18 mouse cellular contexts compared by ENCODE assay signal in the genomic region with DNA sequence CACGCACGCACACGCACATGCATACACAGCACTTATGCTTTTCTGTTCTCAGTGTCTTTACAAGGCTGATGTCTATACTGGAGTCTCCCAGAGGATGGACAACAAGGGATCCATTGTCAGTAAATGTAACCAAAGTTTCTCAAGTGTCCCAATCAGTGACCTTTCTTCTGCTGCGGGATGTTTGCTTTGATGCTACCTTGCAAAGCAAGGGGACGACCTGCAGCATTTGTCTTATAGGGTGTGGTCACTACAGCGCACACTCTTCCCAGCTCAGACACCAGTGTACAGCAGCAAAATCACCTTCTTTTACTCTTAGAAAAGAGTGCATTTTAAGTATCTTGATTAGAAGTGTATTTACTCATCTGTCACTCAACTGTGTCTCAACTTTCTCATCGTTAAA.
"Had no signal": no experiment of that assay in that cellular context is flagged by ENCODE, and none has a peak within 500 bp of the region (broad histone marks: within the 10 kb centered on the region; RNA-seq: fewer than 3 reads in every experiment).

No protein-coding gene starts in this region.

- H3K27me3 ChIP-seq: liver, embryonic 15.5 days; lung, embryonic 15.5 days; midbrain, embryonic 12.5 days; neural tube, embryonic 12.5 days had no signal

- H3K4me2 ChIP-seq: liver, embryonic 15.5 days; lung, embryonic 15.5 days; midbrain, embryonic 12.5 days; neural tube, embryonic 12.5 days had no signal

- DNase-seq: liver, postnatal 0 days; lung, adult 2 months; midbrain, embryonic 14.5 days; retina, postnatal 1 day; right cerebral cortex, adult 18-20 months; right cerebral cortex, postnatal 25 days; right cerebral cortex, postnatal 4 days; spleen, adult 18-20 months; thymus, adult 18-20 months; thymus, postnatal 25 days; thymus, postnatal 4 days had no signal

- H3K9me3 ChIP-seq: liver, embryonic 15.5 days; lung, embryonic 15.5 days; megakaryocyte, embryonic 14.5 days; midbrain, embryonic 12.5 days; neural tube, embryonic 12.5 days had no signal

- H3K27ac ChIP-seq: liver, embryonic 15.5 days; macrophage; midbrain, embryonic 12.5 days; neural tube, embryonic 12.5 days had no signal

- ATAC-seq: liver, postnatal 0 days; midbrain, embryonic 16.5 days had no signal

- H3K9ac ChIP-seq: liver, embryonic 15.5 days; liver, postnatal 0 days; lung, embryonic 15.5 days; midbrain, embryonic 12.5 days; neural tube, embryonic 12.5 days had no signal

- H3K4me3 ChIP-seq: liver, embryonic 15.5 days; lung, embryonic 15.5 days; megakaryocyte, embryonic 14.5 days; midbrain, embryonic 12.5 days; neural tube, embryonic 12.5 days had no signal

- H3K4me1 ChIP-seq: liver, embryonic 15.5 days had no signal

- H3K36me3 ChIP-seq: liver, embryonic 15.5 days; lung, embryonic 15.5 days; midbrain, embryonic 12.5 days; neural tube, embryonic 12.5 days had no signal
